In genomic region chr1:193053065-193053464, GRCm38 (mm10) we compare ENCODE assay signal across 16 mouse cellular contexts. TPM values are rescaled to one million over a fixed set of nuclear protein-coding genes. Genes with fewer than 3 reads are reported as not detected.
"Had no signal": no experiment of that assay in that cellular context is flagged by ENCODE, and none has a peak within 500 bp of the region (broad histone marks: within the 10 kb centered on the region; RNA-seq: fewer than 3 reads in every experiment).

No protein-coding gene starts in this region.

- DNase-seq: lung, adult 2 months; lung, postnatal 14 days; lung, postnatal 36 days; right cerebral cortex, postnatal 14 days; thymus, postnatal 14 days; thymus, postnatal 36 days had no signal

- H3K4me3 ChIP-seq: lung, embryonic 15.5 days; megakaryocyte, embryonic 14.5 days; midbrain, embryonic 13.5 days; midbrain, embryonic 15.5 days; neural tube, embryonic 12.5 days; stomach, embryonic 15.5 days had no signal

- H3K27me3 ChIP-seq: lung, embryonic 15.5 days; megakaryocyte, embryonic 14.5 days; midbrain, embryonic 13.5 days; midbrain, embryonic 15.5 days; neural tube, embryonic 12.5 days; stomach, embryonic 15.5 days had no signal

- ATAC-seq: lung, postnatal 0 days; midbrain, embryonic 13.5 days; midbrain, embryonic 15.5 days had no signal

- H3K4me1 ChIP-seq: lung, embryonic 15.5 days; megakaryocyte, embryonic 14.5 days; midbrain, embryonic 13.5 days; midbrain, embryonic 15.5 days; neural tube, embryonic 12.5 days; stomach, embryonic 15.5 days had no signal

- H3K36me3 ChIP-seq: lung, embryonic 15.5 days; midbrain, embryonic 13.5 days; midbrain, embryonic 15.5 days; neural tube, embryonic 12.5 days; stomach, embryonic 15.5 days had no signal

- H3K9me3 ChIP-seq: lung, embryonic 15.5 days; midbrain, embryonic 13.5 days; midbrain, embryonic 15.5 days; neural tube, embryonic 12.5 days; stomach, embryonic 15.5 days had no signal

- H3K27ac ChIP-seq: lung, embryonic 15.5 days; macrophage; midbrain, embryonic 13.5 days; midbrain, embryonic 15.5 days; neural tube, embryonic 12.5 days; stomach, embryonic 15.5 days; stomach, postnatal 0 days had no signal

- H3K9ac ChIP-seq: lung, embryonic 15.5 days; midbrain, embryonic 13.5 days; midbrain, embryonic 15.5 days; neural tube, embryonic 12.5 days; stomach, embryonic 15.5 days had no signal

- H3K4me2 ChIP-seq: lung, embryonic 15.5 days; midbrain, embryonic 11.5 days; midbrain, embryonic 13.5 days; midbrain, embryonic 15.5 days; neural tube, embryonic 12.5 days; stomach, embryonic 15.5 days had no signal

RNA-seq across cellular contexts. Expression of gene Syt14, which starts 17.5 kb away (rescaled TPM):
- polyA plus RNA-seq: macrophage had no signal
